Mouse (Mus musculus): ENCODE data around the gene Bclaf1. TPM values are rescaled to one million over a fixed set of nuclear protein-coding genes. Genes with fewer than 3 reads are reported as not detected.

Bclaf1 gene
- polyA plus RNA-seq, 1 experiment from 2014 or later = 79.3 TPM

- Histone ChIP-seq H3K4me2 (no peak overlapping the region), H3K36me3 (no peaks in the 10 kb centered on the region), H3K27ac (no peak overlapping the region), H3K27me3 (replicated peaks) (0 out of 2 replicates have a peak, but pooled peaks cover 4% of the 10 kb centered on the region), H3K9ac (no peak overlapping the region), H3K9me3 (replicated peaks) (no peaks in the 10 kb centered on the region), H3K4me1 (no peaks in the 10 kb centered on the region), H3K4me3 (no peak overlapping the region)
- ATAC-seq = no peak
- 62% methylated on average over 3 of the region's 3 CpGs for WGBS (ENCODE audit: insufficient replicate concordance)
Observed at GRCm38 (mm10) chr10:20381352-20381751, 69.1 kb downstream of the Bclaf1 start.

- WGBS (ENCODE audit: insufficient replicate concordance) = 67% methylated on average over 6 of the region's 6 CpGs
Observed at GRCm38 (mm10) chr10:20382807-20383419, 70.6 kb downstream of the Bclaf1 start.

GRCm38 (mm10) chr10:20390568-20390967 lies 78.3 kb downstream of the Bclaf1 start:
- Histone ChIP-seq H3K4me3 (no peak overlapping the region), H3K9ac (no peak overlapping the region), H3K36me3 (no peaks in the 10 kb centered on the region), H3K27me3 (replicated peaks) (no peaks in the 10 kb centered on the region), H3K4me2 (no peak overlapping the region), H3K27ac (no peak overlapping the region), H3K4me1 (no peaks in the 10 kb centered on the region), H3K9me3 (replicated peaks) (no peaks in the 10 kb centered on the region)
- WGBS (ENCODE audit: insufficient replicate concordance) = 41% methylated on average over 3 of the region's 3 CpGs
- ATAC-seq = no peak

More at GRCm38 (mm10) chr10:20382807-20383419, 70.6 kb downstream of the Bclaf1 start:
- H3K9ac ChIP-seq = no peak overlapping the region
- H3K36me3 ChIP-seq = no peaks in the 10 kb centered on the region
- H3K9me3 ChIP-seq (replicated peaks) = no peaks in the 10 kb centered on the region
- H3K4me2 ChIP-seq = no peak overlapping the region
- no peak overlapping the region for H3K4me3 ChIP-seq
- no peak for ATAC-seq
- no peaks in the 10 kb centered on the region for H3K4me1 ChIP-seq
- H3K27me3 ChIP-seq (replicated peaks) = 0 out of 2 replicates have a peak, but pooled peaks cover 4% of the 10 kb centered on the region
- H3K27ac ChIP-seq = no peak overlapping the region

Small RNA genes within 50 kb of the gene (microRNA-seq; reads per million reads assigned to microRNA genes)
- gene Mir6413 = not detected

Other genes starting within 250 kb of the Bclaf1 start
- 5.6 and 6.6 TPM in 2 replicates for gene Map7, start 164.0 kb upstream of the Bclaf1 start, polyA plus RNA-seq (2016; fragmentation: Nextera tagmentation; extraction: Ambion mirVana)
- 3.4 and 4.7 TPM in 2 replicates for gene Mtfr2, start 35.3 kb downstream of the Bclaf1 start, polyA plus RNA-seq (2016; fragmentation: Nextera tagmentation; extraction: Ambion mirVana)